Mouse (Mus musculus): ENCODE measurements around the gene Ccl25. TPM values are rescaled to one million over a fixed set of nuclear protein-coding genes. Genes with fewer than 3 reads are reported as not detected.

The Ccl25 gene
- polyA plus RNA-seq (2015; fragmentation: Nextera tagmentation; extraction: Ambion mirVana), result 14.8 and 16.8 TPM in 2 replicates

- H3K27ac ChIP-seq (replicated peaks), result peak within 1 kb of the TSS; percentile 91
- peaks cover 36% of the 10 kb centered on the region for H3K4me1 ChIP-seq
- peak within 1 kb of the TSS; percentile 92 for H3K9ac ChIP-seq
- H3K27me3 ChIP-seq, result no peaks in the 10 kb centered on the region
- H3K4me3 ChIP-seq (replicated peaks), result peak within 1 kb of the TSS; percentile 96
- peak within 1 kb of the TSS; percentile 89 for H3K4me2 ChIP-seq (replicated peaks)
- ATAC-seq (ENCODE audit: insufficient number of reproducible peaks, low FRiP score, low TSS enrichment, low read depth), result peak; percentile 98
- WGBS, result under 1% methylated on average over 78 of the region's 78 CpGs
- no peaks in the 10 kb centered on the region for H3K9me3 ChIP-seq (replicated peaks)
- peaks cover 43% of the 10 kb centered on the region for H3K36me3 ChIP-seq
These were observed at the start of gene Ccl25, which contains the start of gene Elavl1 for GRCm38 (mm10) chr8:4324983-4325750. Gene Ccl25 (plus strand): TSS chr8:4325210. Gene Elavl1 (minus strand): TSS chr8:4325413.

GRCm38 (mm10) chr8:4275275-4276110 lies 49.5 kb upstream of the Ccl25 start, which contains the start of gene Timm44:
Gene Timm44 (minus strand): TSS chr8:4275913.
- ATAC-seq (ENCODE audit: insufficient number of reproducible peaks, low FRiP score, low TSS enrichment, low read depth), result peak; percentile 94
- Histone ChIP-seq H3K9ac (peak within 1 kb of the TSS; percentile 72), H3K36me3 (peaks cover 25% of the 10 kb centered on the region; the same call in 1 of the 2 replicates), H3K4me1 (peaks cover 14% of the 10 kb centered on the region), H3K27ac (replicated peaks) (peak within 1 kb of the TSS; percentile 76), H3K4me3 (replicated peaks) (peak within 1 kb of the TSS; percentile 88), H3K27me3 (no peaks in the 10 kb centered on the region), H3K9me3 (replicated peaks) (no peaks in the 10 kb centered on the region), H3K4me2 (replicated peaks) (peak within 1 kb of the TSS; percentile 76)
- WGBS, result under 1% methylated on average over 39 of the region's 39 CpGs

GRCm38 (mm10) chr8:4276111-4276465 lies 48.9 kb upstream of the Ccl25 start:
- no peaks in the 10 kb centered on the region for H3K9me3 ChIP-seq (replicated peaks)
- H3K4me1 ChIP-seq, result peaks cover 14% of the 10 kb centered on the region
- peak overlapping the region; percentile 72 for H3K9ac ChIP-seq
- ATAC-seq (ENCODE audit: insufficient number of reproducible peaks, low FRiP score, low TSS enrichment, low read depth), result no peak
- H3K27me3 ChIP-seq, result no peaks in the 10 kb centered on the region
- 23% methylated on average over 9 of the region's 9 CpGs for WGBS
- H3K4me3 ChIP-seq (replicated peaks), result peak overlapping the region; percentile 88
- H3K36me3 ChIP-seq, result peaks cover 21% of the 10 kb centered on the region; the same call in 1 of the 2 replicates
- H3K4me2 ChIP-seq (replicated peaks), result peak overlapping the region; percentile 76
- peak overlapping the region; percentile 76 for H3K27ac ChIP-seq (replicated peaks)

- WGBS, result 88% methylated on average over 5 of the region's 5 CpGs
- no peak for ATAC-seq (ENCODE audit: insufficient number of reproducible peaks, low FRiP score, low TSS enrichment, low read depth)
- Histone ChIP-seq H3K9me3 (replicated peaks) (no peaks in the 10 kb centered on the region), H3K27me3 (no peaks in the 10 kb centered on the region), H3K4me1 (no peaks in the 10 kb centered on the region), H3K36me3 (peaks cover 85% of the 10 kb centered on the region), H3K9ac (no peak overlapping the region), H3K4me2 (replicated peaks) (no peak overlapping the region), H3K4me3 (replicated peaks) (no peak overlapping the region), H3K27ac (replicated peaks) (no peak overlapping the region)
These were observed 32.3 kb upstream of the Ccl25 start for GRCm38 (mm10) chr8:4292738-4293137.

GRCm38 (mm10) chr8:4297822-4298221 lies 27.2 kb upstream of the Ccl25 start:
- no peak overlapping the region for H3K4me3 ChIP-seq (replicated peaks)
- no peaks in the 10 kb centered on the region for H3K4me1 ChIP-seq
- H3K4me2 ChIP-seq (replicated peaks), result no peak overlapping the region
- WGBS, result 89% methylated on average over 4 of the region's 4 CpGs
- H3K27me3 ChIP-seq, result no peaks in the 10 kb centered on the region
- no peak overlapping the region for H3K27ac ChIP-seq (replicated peaks)
- peaks cover 88% of the 10 kb centered on the region for H3K36me3 ChIP-seq
- no peak overlapping the region for H3K9ac ChIP-seq
- ATAC-seq (ENCODE audit: insufficient number of reproducible peaks, low FRiP score, low TSS enrichment, low read depth), result no peak
- H3K9me3 ChIP-seq (replicated peaks), result no peaks in the 10 kb centered on the region

GRCm38 (mm10) chr8:4304124-4304547 lies 20.9 kb upstream of the Ccl25 start:
- no peak overlapping the region for H3K4me2 ChIP-seq (replicated peaks)
- no peak overlapping the region for H3K4me3 ChIP-seq (replicated peaks)
- no peak for ATAC-seq (ENCODE audit: insufficient number of reproducible peaks, low FRiP score, low TSS enrichment, low read depth)
- H3K27me3 ChIP-seq, result no peaks in the 10 kb centered on the region
- WGBS, result 75% methylated on average over 3 of the region's 3 CpGs
- H3K9ac ChIP-seq, result no peak overlapping the region
- no peaks in the 10 kb centered on the region for H3K9me3 ChIP-seq (replicated peaks)
- no peak overlapping the region for H3K27ac ChIP-seq (replicated peaks)
- H3K36me3 ChIP-seq, result peaks cover 81% of the 10 kb centered on the region
- no peaks in the 10 kb centered on the region for H3K4me1 ChIP-seq

- H3K4me1 ChIP-seq, result no peaks in the 10 kb centered on the region
- no peak overlapping the region for H3K4me3 ChIP-seq (replicated peaks)
- no peak overlapping the region for H3K4me2 ChIP-seq (replicated peaks)
- 83% methylated on average over 2 of the region's 2 CpGs for WGBS
- ATAC-seq (ENCODE audit: insufficient number of reproducible peaks, low FRiP score, low TSS enrichment, low read depth), result no peak
- H3K27ac ChIP-seq (replicated peaks), result no peak overlapping the region
- no peak overlapping the region for H3K9ac ChIP-seq
- H3K27me3 ChIP-seq, result no peaks in the 10 kb centered on the region
- peaks cover 83% of the 10 kb centered on the region for H3K36me3 ChIP-seq
- no peaks in the 10 kb centered on the region for H3K9me3 ChIP-seq (replicated peaks)
These were observed 19.2 kb upstream of the Ccl25 start for GRCm38 (mm10) chr8:4305838-4306237.

GRCm38 (mm10) chr8:4312104-4312503 lies 12.9 kb upstream of the Ccl25 start:
- peaks cover 40% of the 10 kb centered on the region for H3K36me3 ChIP-seq
- no peak overlapping the region for H3K4me3 ChIP-seq (replicated peaks)
- no peak for ATAC-seq (ENCODE audit: insufficient number of reproducible peaks, low FRiP score, low TSS enrichment, low read depth)
- H3K9me3 ChIP-seq (replicated peaks), result no peaks in the 10 kb centered on the region
- H3K9ac ChIP-seq, result no peak overlapping the region
- H3K4me1 ChIP-seq, result 0 out of 2 replicates have a peak, but pooled peaks cover 5% of the 10 kb centered on the region
- no peak overlapping the region for H3K4me2 ChIP-seq (replicated peaks)
- no peaks in the 10 kb centered on the region for H3K27me3 ChIP-seq
- no peak overlapping the region for H3K27ac ChIP-seq (replicated peaks)

GRCm38 (mm10) chr8:4313254-4314124 lies 11.5 kb upstream of the Ccl25 start:
- Histone ChIP-seq H3K4me2 (replicated peaks) (no peak overlapping the region), H3K27me3 (no peaks in the 10 kb centered on the region), H3K4me3 (replicated peaks) (no peak overlapping the region), H3K9me3 (replicated peaks) (no peaks in the 10 kb centered on the region), H3K9ac (no peak overlapping the region), H3K27ac (replicated peaks) (no peak overlapping the region), H3K4me1 (0 out of 2 replicates have a peak, but pooled peaks cover 5% of the 10 kb centered on the region), H3K36me3 (peaks cover 36% of the 10 kb centered on the region)
- ATAC-seq (ENCODE audit: insufficient number of reproducible peaks, low FRiP score, low TSS enrichment, low read depth), result no peak
- WGBS, result 52% methylated on average over 3 of the region's 3 CpGs

GRCm38 (mm10) chr8:4314852-4315251 lies 10.2 kb upstream of the Ccl25 start:
- no peak overlapping the region for H3K27ac ChIP-seq (replicated peaks)
- H3K4me2 ChIP-seq (replicated peaks), result no peak overlapping the region
- no peak for ATAC-seq (ENCODE audit: insufficient number of reproducible peaks, low FRiP score, low TSS enrichment, low read depth)
- no peak overlapping the region for H3K9ac ChIP-seq
- WGBS, result 88% methylated on average over 3 of the region's 3 CpGs
- no peak overlapping the region for H3K4me3 ChIP-seq (replicated peaks)
- H3K9me3 ChIP-seq (replicated peaks), result no peaks in the 10 kb centered on the region
- 0 out of 2 replicates have a peak, but pooled peaks cover 11% of the 10 kb centered on the region for H3K4me1 ChIP-seq
- no peaks in the 10 kb centered on the region for H3K27me3 ChIP-seq
- peaks cover 23% of the 10 kb centered on the region for H3K36me3 ChIP-seq

Data from embryonic facial prominence, embryonic 15.5 days (tissue).